Mouse (Mus musculus) megakaryocyte, embryonic 14.5 days (primary cell): ENCODE measurements at regions not wholly inside any gene's neighbourhood (a gene's known extent, or its start where the extent isn't known, plus 50 kb on each side); places are given as distances from the start of the nearest gene placed in this dataset.

Source experiments
- FLI1 ChIP-seq: IDR thresholded peaks from 2 replicates; pipeline ENCODE4 v1.6.1; 2012; ENCODE audit warnings: low read length, inconsistent platforms, mixed read lengths
- GATA1 ChIP-seq: IDR thresholded peaks from 3 replicates; pipeline ENCODE4 v1.6.1; 2012; ENCODE audit warnings: mixed read lengths, low read length, inconsistent platforms, borderline replicate concordance

DNA sequence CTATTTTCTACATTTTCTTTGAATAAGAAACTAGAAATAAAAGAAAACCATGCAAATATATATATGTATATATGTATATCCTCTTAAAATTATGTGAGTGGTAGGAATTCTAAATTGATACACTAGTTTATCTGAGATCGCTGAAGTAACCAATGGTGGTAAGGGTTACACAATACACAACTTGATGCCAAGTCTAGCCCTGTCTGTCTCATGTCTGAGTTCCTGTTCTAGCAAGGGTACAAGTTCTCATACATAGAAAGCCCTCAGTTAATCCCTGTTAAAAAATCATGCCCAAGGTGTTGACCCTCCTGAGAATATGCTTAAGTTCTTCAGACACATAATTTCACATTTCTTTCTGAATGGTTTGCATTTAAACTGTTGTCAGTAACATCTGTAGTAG is 486.8 kb downstream of the Hao1 start:
- TF ChIP-seq FLI1 (no peak), GATA1 (no peak)
